Mouse (Mus musculus): Measurements from ENCODE around the gene Tmem30c.

DNA sequence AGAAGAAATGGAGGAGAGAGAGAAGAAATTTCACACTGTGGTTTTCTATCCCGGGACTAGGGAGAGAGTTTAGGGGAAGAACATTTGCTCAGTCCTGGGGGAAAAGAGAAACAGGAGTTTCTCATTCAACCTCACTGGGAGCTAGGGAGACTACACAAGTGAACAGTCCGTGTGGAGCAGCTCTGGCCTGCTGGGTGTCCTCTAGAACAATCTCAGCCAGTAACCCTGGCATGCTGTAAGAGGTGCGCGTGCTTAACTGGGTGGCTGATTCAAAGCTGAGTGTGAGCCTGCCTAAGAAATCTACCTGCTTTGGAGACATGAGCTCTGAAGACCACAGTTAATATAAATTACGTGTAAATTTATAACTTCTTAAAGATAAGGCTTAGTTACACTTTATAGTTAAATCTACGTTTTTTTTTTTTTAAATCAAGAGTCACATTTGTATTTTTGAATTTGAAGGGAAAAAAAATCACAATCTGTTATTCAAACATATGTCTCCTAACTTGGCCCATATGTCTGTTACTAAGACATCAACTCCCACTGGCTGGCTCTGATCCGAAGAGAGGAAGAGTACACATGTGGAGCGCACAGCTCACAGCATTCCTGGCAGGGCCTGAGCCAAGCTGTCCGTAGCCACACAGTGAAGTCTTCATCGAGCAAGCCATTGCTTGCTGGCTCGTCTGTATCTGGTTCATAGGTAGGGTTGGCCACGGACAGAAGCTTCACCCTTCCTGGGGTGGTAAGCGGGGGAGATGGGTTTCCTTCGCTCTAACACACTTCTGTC is 24.4 kb downstream of the Tmem30c start:
- TF ChIP-seq POLR2A (IDR thresholded peaks at IDR 0.05; ENCODE audit: insufficient read depth, low read length) (no peak), CTCF (IDR thresholded peaks at IDR 0.05; ENCODE audit: low read depth, low read length) (no peak)

Data from ES-Bruce4 (cell line).